Mouse (Mus musculus): ENCODE measurements around the gene Cd163l1.

DNA sequence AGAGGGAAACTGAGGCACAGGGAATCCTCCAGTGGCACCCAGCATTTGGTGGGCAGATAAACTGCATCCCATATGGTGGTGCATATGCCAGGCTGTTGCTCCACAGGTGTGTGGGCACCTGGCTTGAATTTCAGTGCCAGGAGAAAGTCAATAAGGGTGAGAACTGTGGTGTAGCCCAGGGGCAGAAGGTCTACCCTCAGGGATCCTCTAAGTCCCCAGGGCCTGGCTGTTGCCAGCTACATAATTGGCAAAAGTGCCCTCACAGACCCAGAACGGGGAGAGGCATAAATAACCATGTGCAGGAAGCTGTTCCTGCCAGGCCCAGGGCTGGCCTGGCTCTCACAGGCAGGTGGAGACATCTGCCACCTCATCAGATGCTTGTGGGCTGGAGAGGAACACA is 45.1 kb upstream of the Cd163l1 start, which contains the start of gene Olfr523:
- TF ChIP-seq CTCF (IDR thresholded peaks at IDR 0.05; ENCODE audit: borderline replicate concordance, extremely low read depth, insufficient read depth, insufficient read length) = no peak
- TF ChIP-seq POLR2A (IDR thresholded peaks at IDR 0.05; ENCODE audit: borderline replicate concordance, extremely low read depth, insufficient read depth, insufficient read length, poor library complexity, severe bottlenecking) = no peak
